Mouse (Mus musculus) kidney, adult 2 months (tissue): ENCODE measurements at regions not wholly inside any gene's neighbourhood (a gene's known extent, or its start where the extent isn't known, plus 50 kb on each side); places are given as distances from the start of the nearest gene placed in this dataset.
"Not testable (repeated sequence)": the region's sequence is repeated elsewhere in the genome, so short reads cannot be mapped to it uniquely, and the experiment has no call there.

ENCODE experiments used
- DNase-seq: peaks from one replicate; pipeline ENCODE4 v3.0.0; 2021
- H3K27ac ChIP-seq: fragments of 200-500 bp; 2 replicates; pipeline ENCODE4 v1.5.1; 2012; ENCODE audit warnings: low read depth, low read length, control low read depth, inconsistent platforms; ENCODE audit not compliant: insufficient read depth
- H3K27me3 ChIP-seq: fragments of 200-500 bp; replicated peaks from 2 replicates; pipeline ENCODE4 v1.6.1; 2012; ENCODE audit warnings: mild to moderate bottlenecking, moderate library complexity, low read length, inconsistent platforms; ENCODE audit not compliant: control insufficient read depth, insufficient read depth
- H3K36me3 ChIP-seq: fragments of 200-500 bp; 2 replicates; pipeline ENCODE4 v1.6.1; 2012; ENCODE audit warnings: mild to moderate bottlenecking, moderate library complexity, low read length, inconsistent platforms; ENCODE audit not compliant: control insufficient read depth, insufficient read depth
- H3K4me1 ChIP-seq: fragments of 200-500 bp; 2 replicates; pipeline ENCODE4 v1.6.1; 2011; ENCODE audit warnings: low read length; ENCODE audit not compliant: control insufficient read depth, insufficient read depth
- H3K4me3 ChIP-seq: fragments of 200-500 bp; 2 replicates; pipeline ENCODE4 v1.5.1; 2011; ENCODE audit warnings: mild to moderate bottlenecking, low read depth, low read length, control low read depth; ENCODE audit not compliant: insufficient read depth
- CTCF ChIP-seq: fragments of 200-500 bp; conservative IDR thresholded peaks from 2 replicates; pipeline ENCODE4 v1.5.1; 2011; ENCODE audit warnings: low read depth, mild to moderate bottlenecking, control low read depth, low read length, moderate library complexity, mixed read lengths; ENCODE audit not compliant: insufficient read depth, insufficient read length
- POLR2A ChIP-seq: fragments of 200-500 bp; IDR thresholded peaks from one replicate; pipeline ENCODE4 v1.6.1; 2011; ENCODE audit warnings: low read depth, low read length, control low read depth
- WGBS: fragments of 180-500 bp; shearing (Covaris S2); methylation state at CpG from one replicate; pipeline ENCODE4 v1.1.7; 2018; 5-methylcytosine and 5-hydroxymethylcytosine counted together

GRCm38 (mm10) chr14:58282264-58282663, 211.9 kb downstream of the Fgf9 start:
- DNase-seq, result no peak
- Histone ChIP-seq H3K36me3 (no peaks in the 10 kb centered on the region), H3K27ac (no peak overlapping the region), H3K4me1 (no peaks in the 10 kb centered on the region), H3K27me3 (no peaks in the 10 kb centered on the region), H3K4me3 (no peak overlapping the region)
- no peak for TF ChIP-seq CTCF
- no peak for TF ChIP-seq POLR2A
- WGBS, result 83% methylated on average over 3 of the region's 3 CpGs

DNA sequence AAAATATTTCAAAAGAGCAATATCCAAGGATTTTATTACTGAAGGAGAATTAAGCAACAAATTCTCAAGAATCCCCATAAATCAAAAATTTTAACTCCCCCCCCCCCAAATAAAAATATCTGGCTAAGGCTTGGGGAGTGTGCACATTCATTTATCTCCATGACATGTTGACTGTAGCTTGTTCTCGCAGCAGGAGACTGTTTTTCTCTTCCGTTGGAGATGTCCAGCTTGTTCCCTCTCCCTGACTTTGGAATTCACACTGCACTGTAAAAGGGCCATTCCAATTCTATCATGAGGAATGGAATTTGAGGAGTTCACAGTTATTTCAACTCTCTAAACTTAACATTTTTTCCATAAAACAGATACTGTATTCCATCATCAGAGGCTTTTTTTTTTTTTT, 204.1 kb downstream of the Fgf9 start:
- H3K4me1 ChIP-seq, H3K36me3 ChIP-seq, H3K4me3 ChIP-seq, H3K27ac ChIP-seq, H3K27me3 ChIP-seq: not testable (repeated sequence)
- WGBS, result 58% methylated on average over 2 of the region's 2 CpGs
- peak; percentile 6 for DNase-seq

DNA sequence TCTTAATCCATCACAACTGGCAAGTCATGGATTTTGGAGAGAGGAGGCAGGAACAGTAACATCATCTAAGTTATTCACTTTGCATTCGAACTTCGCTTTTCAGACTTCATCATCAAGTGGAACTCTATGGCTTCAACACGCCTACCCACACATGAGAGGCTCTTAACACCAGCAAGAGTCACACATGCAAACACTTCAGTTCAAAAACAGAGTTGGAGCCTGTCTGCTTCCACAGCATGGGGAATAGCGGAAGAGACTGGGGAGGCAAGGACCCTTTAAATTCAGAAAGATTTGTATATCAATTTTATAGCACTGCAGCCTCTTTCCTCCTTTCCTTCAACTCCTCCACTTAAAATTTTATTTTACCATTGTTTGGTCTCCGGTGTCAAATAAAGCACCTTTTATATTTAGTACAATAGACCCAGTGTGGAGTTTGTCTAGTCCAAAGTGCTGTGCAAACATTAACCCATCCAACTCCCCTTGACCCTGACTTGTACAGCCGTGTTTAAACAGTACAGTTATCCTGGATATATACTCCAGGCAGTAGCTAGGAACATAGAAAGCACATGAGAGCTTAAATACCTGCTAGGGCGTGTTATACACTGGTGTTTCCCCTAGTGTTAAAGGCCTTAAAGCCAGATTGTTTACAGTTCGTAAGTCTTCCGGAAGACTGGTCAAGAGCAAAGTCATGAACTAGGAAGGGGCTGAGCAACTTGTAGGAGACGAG, 203.5 kb downstream of the Fgf9 start:
- Histone ChIP-seq H3K27me3 (no peaks in the 10 kb centered on the region), H3K4me1 (no peaks in the 10 kb centered on the region), H3K4me3 (no peak overlapping the region), H3K27ac (no peak overlapping the region), H3K36me3 (no peaks in the 10 kb centered on the region)
- peak; percentile 29 for DNase-seq
- WGBS, result 58% methylated on average over 10 of the region's 10 CpGs
- no peak for TF ChIP-seq POLR2A

DNA sequence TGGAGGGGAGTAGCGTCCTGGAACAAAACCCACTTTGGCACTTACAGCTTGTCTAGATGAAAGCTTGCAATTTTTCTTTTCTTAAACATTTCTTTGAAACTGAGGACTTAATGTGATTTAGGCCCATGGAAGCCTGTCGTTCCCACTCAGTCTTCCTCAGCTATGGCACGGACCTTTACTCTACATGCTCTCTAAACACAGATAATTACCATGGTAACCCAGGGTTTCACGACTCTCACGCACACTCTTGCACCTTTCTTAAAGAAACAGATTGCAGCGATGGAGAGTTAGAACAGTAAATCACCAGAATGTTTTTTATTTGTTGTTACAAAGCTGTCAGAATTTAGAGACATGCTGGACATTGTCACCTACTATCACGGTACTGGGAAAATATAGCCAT, 195.0 kb downstream of the Fgf9 start:
- H3K4me3 ChIP-seq, result no peak overlapping the region
- no peaks in the 10 kb centered on the region for H3K36me3 ChIP-seq
- H3K4me1 ChIP-seq, result no peaks in the 10 kb centered on the region
- 50% methylated on average over 7 of the region's 7 CpGs for WGBS
- H3K27ac ChIP-seq, result no peak overlapping the region
- H3K27me3 ChIP-seq, result no peaks in the 10 kb centered on the region
- no peak for DNase-seq
- TF ChIP-seq CTCF, result no peak
- no peak for TF ChIP-seq POLR2A

GRCm38 (mm10) chr14:58264401-58264800, 194.1 kb downstream of the Fgf9 start:
- TF ChIP-seq CTCF (no peak), POLR2A (no peak)
- Histone ChIP-seq H3K4me1 (no peaks in the 10 kb centered on the region), H3K27me3 (no peaks in the 10 kb centered on the region), H3K4me3 (no peak overlapping the region), H3K36me3 (no peaks in the 10 kb centered on the region), H3K27ac (no peak overlapping the region)
- 34% methylated on average over 7 of the region's 7 CpGs for WGBS
- peak; percentile 5 for DNase-seq

DNA sequence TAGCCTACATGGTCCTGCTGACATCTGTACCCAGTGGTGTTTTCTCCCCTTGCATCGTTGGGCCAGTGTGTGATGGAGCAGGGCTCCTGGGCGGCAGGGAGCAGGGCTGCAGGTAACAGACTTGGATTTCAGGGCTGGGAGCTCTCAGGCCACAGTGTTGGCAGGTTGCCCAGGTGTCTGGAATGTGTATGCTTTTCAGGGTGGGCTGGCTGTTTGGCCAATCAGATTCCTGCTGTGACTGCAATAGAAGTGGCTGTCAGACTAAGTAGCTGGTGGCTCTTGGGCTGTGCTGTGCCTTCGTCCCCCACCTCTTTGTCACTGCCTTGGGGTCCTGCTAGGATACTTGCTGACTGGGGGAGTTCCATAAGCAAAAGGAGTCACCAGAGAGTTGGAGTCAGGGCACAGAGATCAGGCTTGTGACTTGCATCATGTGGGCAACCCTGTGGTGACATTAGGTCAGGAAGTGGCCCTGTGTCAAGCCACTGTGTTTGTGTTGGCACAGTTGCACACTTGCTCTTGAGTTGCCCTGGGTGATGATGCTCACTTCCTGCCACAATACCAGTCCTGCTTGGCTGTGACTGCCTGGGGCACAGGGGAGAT, 183.1 kb downstream of the Fgf9 start:
- Histone ChIP-seq H3K4me3 (no peak overlapping the region), H3K4me1 (peaks cover 12% of the 10 kb centered on the region; the same call in 1 of the 2 replicates), H3K36me3 (no peaks in the 10 kb centered on the region), H3K27ac (peak overlapping the region; percentile 29), H3K27me3 (no peaks in the 10 kb centered on the region)
- WGBS, result 28% methylated on average over 3 of the region's 3 CpGs
- TF ChIP-seq POLR2A (no peak), CTCF (no peak)
- peak; percentile 83 for DNase-seq

- Histone ChIP-seq H3K27ac (no peak overlapping the region), H3K4me1 (no peaks in the 10 kb centered on the region), H3K36me3 (no peaks in the 10 kb centered on the region), H3K4me3 (no peak overlapping the region), H3K27me3 (no peaks in the 10 kb centered on the region)
- WGBS, result 100% methylated on average over 1 of the region's 1 CpGs
- no peak for DNase-seq
- TF ChIP-seq POLR2A (no peak), CTCF (no peak)
Measured at GRCm38 (mm10) chr14:58225869-58226268, 155.5 kb downstream of the Fgf9 start.
